Mouse (Mus musculus): ENCODE measurements around the gene Aipl1.
"Not testable (repeated sequence)": the region's sequence is repeated elsewhere in the genome, so short reads cannot be mapped to it uniquely, and the experiment has no call there.

The Aipl1 gene

GRCm38 (mm10) chr11:72022827-72023226 lies 14.5 kb downstream of the Aipl1 start:
- intact Hi-C loops (cut with DNase I) = loop anchor here (5.0 kb wide), 1 partner anchor 676 kb away; no protein-coding TSS in a partner anchor

- intact Hi-C loops (cut with DNase I) = loop anchor here (5.0 kb wide), 1 partner anchor 674 kb away; no protein-coding TSS in a partner anchor
Measured at GRCm38 (mm10) chr11:72021015-72021414, 16.3 kb downstream of the Aipl1 start.

- intact Hi-C loops (cut with DNase I) = no loop called here
Measured at GRCm38 (mm10) chr11:72017253-72017601, 20.1 kb downstream of the Aipl1 start.

GRCm38 (mm10) chr11:72016518-72017252 lies 20.6 kb downstream of the Aipl1 start:
- intact Hi-C loops (cut with DNase I) = no loop called here

- intact Hi-C loops (cut with DNase I) = no loop called here
Measured at GRCm38 (mm10) chr11:72014674-72015073, 22.6 kb downstream of the Aipl1 start.

- intact Hi-C loops (cut with DNase I) = no loop called here
Measured at GRCm38 (mm10) chr11:72011955-72012354, 25.4 kb downstream of the Aipl1 start.

- intact Hi-C loops (cut with DNase I) = no loop called here
Measured at GRCm38 (mm10) chr11:72010940-72011722, 26.2 kb downstream of the Aipl1 start.

- intact Hi-C loops (cut with DNase I) = no loop called here
Measured at GRCm38 (mm10) chr11:72010367-72010766, 26.9 kb downstream of the Aipl1 start.

- intact Hi-C loops (cut with DNase I) = no loop called here
Measured at GRCm38 (mm10) chr11:72005547-72005946, 31.8 kb downstream of the Aipl1 start.

GRCm38 (mm10) chr11:72003171-72003570 lies 34.1 kb downstream of the Aipl1 start:
- intact Hi-C loops (cut with DNase I) = no loop called here

- intact Hi-C loops (cut with DNase I) = no loop called here
Measured at GRCm38 (mm10) chr11:72002138-72002853, 35.0 kb downstream of the Aipl1 start.

- intact Hi-C loops (cut with DNase I) = no loop called here
Measured at GRCm38 (mm10) chr11:72000194-72000593, 37.1 kb downstream of the Aipl1 start.

GRCm38 (mm10) chr11:71996805-71997204 lies 40.5 kb downstream of the Aipl1 start:
- intact Hi-C loops (cut with DNase I) = no loop called here

GRCm38 (mm10) chr11:71995968-71996511 lies 41.3 kb downstream of the Aipl1 start:
- intact Hi-C loops (cut with DNase I) = no loop called here

- intact Hi-C loops (cut with DNase I) = no loop called here
Measured at GRCm38 (mm10) chr11:71992438-71992837, 44.9 kb downstream of the Aipl1 start.

GRCm38 (mm10) chr11:71991541-71991940 lies 45.8 kb downstream of the Aipl1 start:
- intact Hi-C loops (cut with DNase I) = loop anchor here (2.0 kb wide), 1 partner anchor 33 kb away; no protein-coding TSS in a partner anchor

- intact Hi-C loops (cut with DNase I) = not testable (repeated sequence)
Measured at GRCm38 (mm10) chr11:71989407-71989806, 47.9 kb downstream of the Aipl1 start.

GRCm38 (mm10) chr11:71987159-71988150 lies 49.9 kb downstream of the Aipl1 start:
- intact Hi-C loops (cut with DNase I) = no loop called here

GRCm38 (mm10) chr11:71985783-71986182 lies 51.5 kb downstream of the Aipl1 start:
- intact Hi-C loops (cut with DNase I) = no loop called here

GRCm38 (mm10) chr11:71985101-71985711 lies 52.1 kb downstream of the Aipl1 start:
- intact Hi-C loops (cut with DNase I) = no loop called here
